Mouse (Mus musculus) thymus, adult 2 months (tissue): ENCODE data around the gene Trio.

Source experiments
- CTCF ChIP-seq: fragments of 200-500 bp; IDR thresholded peaks from 2 replicates; pipeline ENCODE4 v1.5.1; 2012; ENCODE audit warnings: mild to moderate bottlenecking, control low read depth, low read length, moderate library complexity, borderline replicate concordance; ENCODE audit not compliant: control insufficient read depth, poor library complexity, insufficient read depth; ENCODE audit errors: extremely low read depth
- POLR2A ChIP-seq: fragments of 200-500 bp; IDR thresholded peaks from 2 replicates; pipeline ENCODE4 v1.6.1; 2012; ENCODE audit warnings: mild to moderate bottlenecking, low read length, control low read depth, moderate library complexity; ENCODE audit not compliant: control insufficient read depth, poor library complexity, insufficient read depth; ENCODE audit errors: extremely low read depth

- TF ChIP-seq CTCF (no peak), POLR2A (no peak)
Measured at GRCm38 (mm10) chr15:27923280-27923986, 102.2 kb downstream of the Trio start.
